Mouse (Mus musculus): ENCODE measurements around the gene Efl1. TPM values are rescaled to one million over a fixed set of nuclear protein-coding genes. Genes with fewer than 3 reads are reported as not detected.

Gene Efl1
- polyA plus RNA-seq, 1 experiment from 2014 or later = 24.8 TPM

DNA sequence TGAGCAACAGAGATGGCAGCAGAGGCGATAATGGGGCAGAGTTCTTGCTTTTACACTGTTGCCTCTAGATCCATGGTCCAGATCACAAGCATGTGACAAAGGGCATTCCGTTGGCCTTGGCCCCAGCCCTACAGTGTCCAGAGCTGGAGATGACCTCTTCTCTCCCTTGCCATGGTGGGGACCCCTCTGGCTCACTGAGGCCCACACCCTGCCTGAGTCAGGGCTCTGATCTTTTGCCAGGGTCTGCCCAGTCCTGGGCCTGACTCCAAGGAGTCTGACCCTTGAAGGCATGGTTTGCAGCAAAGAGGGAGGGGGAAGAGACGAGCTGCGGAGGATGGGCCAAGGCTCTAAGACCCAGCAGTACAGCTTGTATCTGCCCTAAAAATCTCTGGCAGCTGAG lies 159.8 kb downstream of the Efl1 start:
- Histone ChIP-seq H3K4me3 (replicated peaks; ENCODE audit: low read depth, low read length) (no peak overlapping the region), H3K27ac (replicated peaks; ENCODE audit: low read depth, low read length) (no peak overlapping the region), H3K36me3 (ENCODE audit: control insufficient read depth, insufficient read depth, low read length) (no peaks in the 10 kb centered on the region), H3K27me3 (ENCODE audit: control insufficient read depth, insufficient read depth, low read length) (no peaks in the 10 kb centered on the region), H3K4me1 (ENCODE audit: control insufficient read depth, insufficient read depth, low read length) (peaks cover 8% of the 10 kb centered on the region), H3K9me3 (ENCODE audit: control insufficient read depth, low read length) (no peaks in the 10 kb centered on the region), H3K9ac (replicated peaks; ENCODE audit: low read length) (no peak overlapping the region), H3K4me2 (ENCODE audit: low read length) (no peak overlapping the region)
- no peak for DNase-seq
- no peak for ATAC-seq (ENCODE audit: low FRiP score, low TSS enrichment)
- 74% methylated on average over 4 of the region's 4 CpGs for WGBS

DNA sequence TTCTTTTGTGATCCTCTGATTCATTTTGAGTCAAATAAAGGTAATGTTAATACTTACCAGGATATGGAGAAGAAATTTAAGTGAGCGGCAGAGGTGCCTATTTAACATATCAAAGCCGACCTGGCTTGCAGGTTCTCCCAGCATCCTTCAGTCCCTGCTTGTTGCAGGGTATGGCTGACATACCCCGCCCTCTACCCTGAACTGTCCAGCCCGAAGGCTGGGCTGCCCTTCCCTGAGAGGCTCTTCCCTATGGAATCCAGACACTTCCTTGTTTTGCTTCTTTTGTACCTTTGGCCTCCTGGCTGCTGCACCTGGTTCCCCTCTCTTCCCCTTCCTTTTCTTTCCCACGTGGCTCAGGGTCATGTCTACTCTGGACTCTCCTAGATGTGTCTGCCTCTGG lies 160.7 kb downstream of the Efl1 start:
- no peaks in the 10 kb centered on the region for H3K36me3 ChIP-seq (ENCODE audit: control insufficient read depth, insufficient read depth, low read length)
- no peak overlapping the region for H3K4me3 ChIP-seq (replicated peaks; ENCODE audit: low read depth, low read length)
- no peaks in the 10 kb centered on the region for H3K27me3 ChIP-seq (ENCODE audit: control insufficient read depth, insufficient read depth, low read length)
- H3K9ac ChIP-seq (replicated peaks; ENCODE audit: low read length) = no peak overlapping the region
- WGBS = 65% methylated on average over 5 of the region's 5 CpGs
- no peak overlapping the region for H3K27ac ChIP-seq (replicated peaks; ENCODE audit: low read depth, low read length)
- ATAC-seq (ENCODE audit: low FRiP score, low TSS enrichment) = no peak
- no peak for DNase-seq
- H3K9me3 ChIP-seq (ENCODE audit: control insufficient read depth, low read length) = no peaks in the 10 kb centered on the region
- no peak overlapping the region for H3K4me2 ChIP-seq (ENCODE audit: low read length)
- peaks cover 8% of the 10 kb centered on the region for H3K4me1 ChIP-seq (ENCODE audit: control insufficient read depth, insufficient read depth, low read length)

DNA sequence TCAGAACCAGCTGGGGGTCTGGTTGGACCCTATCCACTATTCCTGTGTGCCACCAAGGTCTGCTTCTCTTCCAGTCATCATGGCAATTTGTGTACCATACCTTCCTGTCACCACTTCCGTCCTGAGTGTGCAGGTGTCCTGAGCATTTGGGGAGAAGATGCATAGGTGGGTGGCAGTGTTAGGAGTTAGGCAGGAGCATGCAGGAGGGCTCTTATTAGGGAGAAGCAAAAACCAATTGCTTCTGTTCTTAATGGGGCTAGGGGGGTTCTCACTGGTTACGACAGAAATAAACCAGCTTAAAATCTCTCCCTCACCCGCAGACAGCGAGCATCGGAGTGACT lies 162.4 kb downstream of the Efl1 start:
- H3K36me3 ChIP-seq (ENCODE audit: control insufficient read depth, insufficient read depth, low read length) = no peaks in the 10 kb centered on the region
- 18% methylated on average over 5 of the region's 5 CpGs for WGBS
- peaks cover 8% of the 10 kb centered on the region for H3K4me1 ChIP-seq (ENCODE audit: control insufficient read depth, insufficient read depth, low read length)
- H3K9ac ChIP-seq (replicated peaks; ENCODE audit: low read length) = no peak overlapping the region
- DNase-seq = no peak
- peak; percentile 27 for ATAC-seq (ENCODE audit: low FRiP score, low TSS enrichment)
- H3K9me3 ChIP-seq (ENCODE audit: control insufficient read depth, low read length) = no peaks in the 10 kb centered on the region
- 0 out of 2 replicates have a peak overlapping the region, but pooled peaks have one; percentile 5 for H3K4me3 ChIP-seq (replicated peaks; ENCODE audit: low read depth, low read length)
- H3K27ac ChIP-seq (replicated peaks; ENCODE audit: low read depth, low read length) = no peak overlapping the region
- H3K4me2 ChIP-seq (ENCODE audit: low read length) = peak overlapping the region; percentile 49
- H3K27me3 ChIP-seq (ENCODE audit: control insufficient read depth, insufficient read depth, low read length) = no peaks in the 10 kb centered on the region

DNA sequence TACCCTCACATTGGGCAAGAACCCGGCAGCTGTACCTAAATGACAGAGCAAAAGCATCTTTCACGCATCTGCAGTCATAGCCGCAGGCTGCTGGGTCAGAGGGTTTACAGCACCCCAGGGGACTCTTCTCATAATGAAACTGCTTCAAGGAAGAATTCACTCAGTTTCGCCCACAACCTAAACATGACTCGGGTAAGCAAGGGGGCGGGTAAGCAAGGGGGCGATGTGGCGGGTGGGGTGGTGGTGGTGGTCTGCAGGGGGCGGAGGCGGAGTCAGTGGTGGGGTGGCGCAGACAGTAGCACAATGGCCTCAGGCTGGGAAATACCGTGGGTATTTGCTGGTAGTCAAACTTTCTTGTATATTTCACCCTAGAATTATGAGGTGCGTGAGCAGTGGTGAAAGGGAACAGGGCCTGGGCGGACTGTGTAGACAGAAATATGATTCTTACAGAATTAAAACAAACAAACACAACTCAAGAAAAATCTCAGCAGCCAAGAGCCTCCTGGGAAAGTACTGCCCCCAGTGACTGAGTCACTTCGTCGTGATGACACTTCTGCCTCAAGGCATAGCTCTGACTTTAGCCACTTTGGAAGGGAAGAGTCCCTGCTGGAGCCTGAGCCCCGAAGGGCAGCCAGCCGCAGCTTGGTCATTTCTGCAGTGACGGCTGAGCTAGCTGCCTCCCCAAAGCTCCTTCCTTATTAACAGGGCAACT lies 162.9 kb downstream of the Efl1 start:
- Histone ChIP-seq H3K27ac (replicated peaks; ENCODE audit: low read depth, low read length) (peak overlapping the region; percentile 41; the same call in 1 of the 2 replicates), H3K4me3 (replicated peaks; ENCODE audit: low read depth, low read length) (0 out of 2 replicates have a peak overlapping the region, but pooled peaks have one; percentile 5), H3K9ac (replicated peaks; ENCODE audit: low read length) (no peak overlapping the region), H3K9me3 (ENCODE audit: control insufficient read depth, low read length) (no peaks in the 10 kb centered on the region), H3K27me3 (ENCODE audit: control insufficient read depth, insufficient read depth, low read length) (no peaks in the 10 kb centered on the region), H3K4me1 (ENCODE audit: control insufficient read depth, insufficient read depth, low read length) (peaks cover 8% of the 10 kb centered on the region), H3K4me2 (ENCODE audit: low read length) (peak overlapping the region; percentile 49), H3K36me3 (ENCODE audit: control insufficient read depth, insufficient read depth, low read length) (no peaks in the 10 kb centered on the region)
- WGBS = 12% methylated on average over 19 of the region's 19 CpGs
- DNase-seq = peak; percentile 78
- ATAC-seq (ENCODE audit: low FRiP score, low TSS enrichment) = peak; percentile 54

DNA sequence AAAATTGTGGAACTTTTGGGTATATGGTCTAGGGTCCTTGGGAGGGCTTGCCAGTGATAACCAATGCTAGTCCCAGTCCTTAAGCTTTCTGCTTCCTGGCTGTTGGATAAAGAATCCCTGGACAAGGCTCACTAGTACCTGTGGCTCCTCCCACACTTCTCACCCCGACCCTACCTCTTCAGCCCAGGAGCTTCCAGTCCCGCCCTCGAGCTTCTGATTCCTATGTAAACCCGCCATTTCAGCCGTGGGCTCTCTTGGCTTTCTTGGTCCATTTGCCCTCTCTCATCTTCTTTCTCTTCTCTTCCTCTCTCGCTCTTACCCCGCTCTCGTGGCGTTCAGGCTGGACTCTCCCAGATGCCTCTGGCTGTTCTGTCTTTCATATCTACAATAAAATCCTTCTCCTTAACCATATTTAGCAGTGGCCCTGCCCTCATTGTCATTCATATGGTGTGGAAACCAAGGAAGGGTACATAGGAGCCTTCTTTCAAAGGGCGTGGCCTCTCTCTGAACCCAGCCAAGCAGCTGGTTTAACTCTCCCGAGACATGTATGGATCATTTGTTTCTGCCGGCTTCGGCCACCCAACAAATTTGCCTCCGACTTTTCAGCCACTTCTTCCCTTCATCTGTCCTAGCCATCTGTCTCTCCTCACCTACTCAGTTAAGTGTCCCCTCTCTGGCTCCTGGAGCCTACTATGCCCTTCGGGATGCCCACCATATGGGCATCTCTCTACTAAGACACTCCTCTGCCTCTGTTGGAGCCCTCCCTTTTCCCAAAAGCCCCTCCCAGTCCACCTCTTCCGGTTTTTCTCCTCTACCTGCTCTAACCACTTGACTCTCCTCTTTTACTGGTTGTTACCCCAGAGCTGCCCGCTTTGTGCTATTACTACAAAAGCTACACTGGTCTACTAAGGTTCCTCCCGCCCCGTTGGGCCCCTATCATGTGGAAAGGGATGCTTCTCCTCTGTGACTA lies 164.1 kb downstream of the Efl1 start:
- H3K4me2 ChIP-seq (ENCODE audit: low read length) = no peak overlapping the region
- 91% methylated on average over 19 of the region's 19 CpGs for WGBS
- no peaks in the 10 kb centered on the region for H3K27me3 ChIP-seq (ENCODE audit: control insufficient read depth, insufficient read depth, low read length)
- H3K4me3 ChIP-seq (replicated peaks; ENCODE audit: low read depth, low read length) = no peak overlapping the region
- no peak for ATAC-seq (ENCODE audit: low FRiP score, low TSS enrichment)
- no peak overlapping the region for H3K9ac ChIP-seq (replicated peaks; ENCODE audit: low read length)
- H3K36me3 ChIP-seq (ENCODE audit: control insufficient read depth, insufficient read depth, low read length) = no peaks in the 10 kb centered on the region
- DNase-seq = no peak
- no peak overlapping the region for H3K27ac ChIP-seq (replicated peaks; ENCODE audit: low read depth, low read length)
- H3K9me3 ChIP-seq (ENCODE audit: control insufficient read depth, low read length) = no peaks in the 10 kb centered on the region
- peaks cover 8% of the 10 kb centered on the region for H3K4me1 ChIP-seq (ENCODE audit: control insufficient read depth, insufficient read depth, low read length)

DNA sequence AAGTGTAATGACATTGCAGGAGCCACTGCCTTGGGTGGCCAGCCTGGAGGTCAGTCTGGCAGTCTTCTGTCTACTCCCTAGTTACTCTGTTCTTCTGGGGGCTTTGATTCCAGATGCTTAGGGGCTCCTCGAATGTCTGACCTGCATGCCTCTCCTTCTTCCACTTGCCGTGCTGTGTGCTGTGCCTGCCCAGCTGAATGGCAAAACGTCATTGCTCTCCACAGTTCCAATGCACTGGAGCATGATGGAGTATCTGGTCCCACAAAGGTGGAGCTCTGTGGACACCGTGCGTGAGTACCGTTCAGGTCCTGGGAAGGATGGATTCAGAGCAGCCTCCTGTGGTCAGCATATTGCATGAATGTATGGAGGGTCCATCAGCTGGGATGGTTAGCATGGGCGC lies 171.1 kb downstream of the Efl1 start:
- Histone ChIP-seq H3K36me3 (ENCODE audit: control insufficient read depth, insufficient read depth, low read length) (no peaks in the 10 kb centered on the region), H3K4me3 (replicated peaks; ENCODE audit: low read depth, low read length) (no peak overlapping the region), H3K4me2 (ENCODE audit: low read length) (no peak overlapping the region), H3K27ac (replicated peaks; ENCODE audit: low read depth, low read length) (no peak overlapping the region), H3K9me3 (ENCODE audit: control insufficient read depth, low read length) (no peaks in the 10 kb centered on the region), H3K27me3 (ENCODE audit: control insufficient read depth, insufficient read depth, low read length) (no peaks in the 10 kb centered on the region), H3K4me1 (ENCODE audit: control insufficient read depth, insufficient read depth, low read length) (no peaks in the 10 kb centered on the region), H3K9ac (replicated peaks; ENCODE audit: low read length) (no peak overlapping the region)
- 85% methylated on average over 7 of the region's 7 CpGs for WGBS
- ATAC-seq (ENCODE audit: low FRiP score, low TSS enrichment) = no peak
- DNase-seq = no peak

DNA sequence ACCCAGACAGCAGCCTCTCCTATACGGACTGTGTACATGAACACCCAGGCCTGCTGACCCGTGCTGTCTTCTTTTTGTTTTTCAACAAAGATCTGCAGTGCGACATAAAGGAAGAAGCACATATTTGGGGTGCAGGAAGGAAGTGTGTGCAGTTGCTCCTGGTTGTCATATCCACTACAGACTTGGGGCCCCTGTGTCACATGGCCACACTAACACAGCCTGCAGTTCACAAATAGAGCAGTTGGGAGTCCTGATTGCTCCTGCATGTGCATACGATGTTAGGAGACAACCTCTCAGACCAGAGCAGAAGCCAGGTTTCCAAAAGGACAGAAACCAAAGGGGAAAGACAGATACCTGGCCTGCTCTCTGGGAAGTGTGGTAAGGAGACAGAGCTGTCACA lies 172.2 kb downstream of the Efl1 start:
- 78% methylated on average over 4 of the region's 4 CpGs for WGBS
- no peak overlapping the region for H3K27ac ChIP-seq (replicated peaks; ENCODE audit: low read depth, low read length)
- no peak overlapping the region for H3K9ac ChIP-seq (replicated peaks; ENCODE audit: low read length)
- H3K9me3 ChIP-seq (ENCODE audit: control insufficient read depth, low read length) = no peaks in the 10 kb centered on the region
- H3K27me3 ChIP-seq (ENCODE audit: control insufficient read depth, insufficient read depth, low read length) = no peaks in the 10 kb centered on the region
- DNase-seq (no peak), ATAC-seq (ENCODE audit: low FRiP score, low TSS enrichment) (no peak)
- no peak overlapping the region for H3K4me3 ChIP-seq (replicated peaks; ENCODE audit: low read depth, low read length)
- H3K4me2 ChIP-seq (ENCODE audit: low read length) = no peak overlapping the region
- no peaks in the 10 kb centered on the region for H3K4me1 ChIP-seq (ENCODE audit: control insufficient read depth, insufficient read depth, low read length)
- no peaks in the 10 kb centered on the region for H3K36me3 ChIP-seq (ENCODE audit: control insufficient read depth, insufficient read depth, low read length)

DNA sequence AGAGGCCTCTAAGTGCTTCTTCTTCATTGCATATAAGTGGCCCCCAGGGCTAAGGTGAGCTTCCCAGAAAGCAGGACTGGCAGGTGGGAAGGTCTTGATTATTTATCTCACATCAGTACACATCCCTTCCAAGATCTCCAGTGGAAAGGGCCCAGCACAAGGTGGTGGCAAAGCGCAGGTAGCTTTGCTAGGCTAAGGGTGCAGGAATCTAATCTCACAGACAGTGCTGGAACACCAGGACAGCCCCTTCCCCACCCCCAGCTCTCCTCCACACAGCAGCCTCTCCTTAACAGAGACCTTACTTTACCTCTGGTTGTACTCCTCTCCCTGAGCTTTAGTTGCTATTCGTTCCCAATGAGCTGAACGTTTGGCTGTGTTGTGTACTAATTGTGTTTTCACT lies 173.1 kb downstream of the Efl1 start:
- no peak for ATAC-seq (ENCODE audit: low FRiP score, low TSS enrichment)
- no peak for DNase-seq
- H3K9me3 ChIP-seq (ENCODE audit: control insufficient read depth, low read length) = no peaks in the 10 kb centered on the region
- no peaks in the 10 kb centered on the region for H3K4me1 ChIP-seq (ENCODE audit: control insufficient read depth, insufficient read depth, low read length)
- H3K36me3 ChIP-seq (ENCODE audit: control insufficient read depth, insufficient read depth, low read length) = no peaks in the 10 kb centered on the region
- H3K27me3 ChIP-seq (ENCODE audit: control insufficient read depth, insufficient read depth, low read length) = no peaks in the 10 kb centered on the region
- H3K27ac ChIP-seq (replicated peaks; ENCODE audit: low read depth, low read length) = no peak overlapping the region
- no peak overlapping the region for H3K9ac ChIP-seq (replicated peaks; ENCODE audit: low read length)
- H3K4me2 ChIP-seq (ENCODE audit: low read length) = no peak overlapping the region
- WGBS = 81% methylated on average over 3 of the region's 3 CpGs
- no peak overlapping the region for H3K4me3 ChIP-seq (replicated peaks; ENCODE audit: low read depth, low read length)

Measured in midbrain, embryonic 14.5 days (tissue).